Mouse (Mus musculus): ENCODE data around the gene Rpl7l1.

DNA sequence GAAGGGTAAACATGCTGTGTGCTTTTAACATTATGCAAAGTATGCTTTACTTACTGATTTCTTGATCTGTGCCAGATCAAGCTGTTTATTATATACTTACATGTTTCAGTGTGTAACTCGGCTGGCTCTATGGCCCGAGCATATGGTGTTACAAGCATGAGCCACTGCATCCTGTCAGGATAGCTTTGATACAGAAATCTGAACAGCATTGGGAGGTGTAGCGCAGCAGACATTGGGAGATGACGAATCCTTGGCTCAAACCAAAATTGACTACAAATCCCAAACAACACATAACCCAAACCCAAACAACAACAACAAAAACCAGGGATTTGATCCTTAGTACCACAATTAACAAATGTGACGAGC, 10.5 kb downstream of the Rpl7l1 start:
- no peak for TF ChIP-seq CTCF (IDR thresholded peaks at IDR 0.05)
- no peak for TF ChIP-seq EP300 (IDR thresholded peaks at IDR 0.05)
